Mouse (Mus musculus): Measurements from ENCODE around the gene Foxp1. TPM values are rescaled to one million over a fixed set of nuclear protein-coding genes. Genes with fewer than 3 reads are reported as not detected.
A peak's percentile ranks its signal among the peaks of the same experiment; 100 is the strongest.

The Foxp1 gene
- polyA plus RNA-seq, 1 experiment from 2014 or later = 38.0 TPM

DNA sequence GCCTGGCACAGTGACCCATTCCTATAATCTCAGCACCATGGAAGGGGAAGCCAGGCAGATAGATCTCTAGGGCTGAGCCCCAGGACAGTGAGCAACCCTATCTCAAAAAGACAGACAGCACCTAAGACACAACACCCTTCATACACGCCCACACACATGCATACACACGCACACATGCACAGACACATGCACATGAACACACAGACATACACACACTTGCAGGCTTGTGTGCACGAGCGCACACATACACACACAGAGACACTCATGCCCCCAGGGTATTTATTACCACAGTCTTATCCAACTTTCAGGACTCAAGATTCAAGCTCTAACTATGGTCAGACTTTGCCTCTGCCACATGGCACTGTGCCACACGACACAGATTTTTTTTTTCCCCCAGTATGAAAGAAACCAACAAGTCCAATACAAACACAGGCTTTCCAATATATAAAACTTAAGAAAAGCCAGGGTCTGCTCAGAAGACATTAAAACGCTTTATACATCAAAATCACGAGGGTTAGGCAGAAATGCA, 38.3 kb downstream of the Foxp1 start:
- TF ChIP-seq CTCF (IDR thresholded peaks at IDR 0.05; ENCODE audit: low read depth) = no peak
- ATAC-seq (replicated peaks; ENCODE audit: low FRiP score, low read depth) (no peak), DNase-seq (ENCODE audit: low spot score) (no peak)
- Histone ChIP-seq H3K27me3 (ENCODE audit: insufficient read depth, low read length) (no peaks in the 10 kb centered on the region), H3K4me1 (replicated peaks; ENCODE audit: insufficient read depth, low read length) (peaks cover 5% of the 10 kb centered on the region; the same call in 1 of the 2 replicates), H3K4me2 (ENCODE audit: low read length) (no peak overlapping the region), H3K9ac (ENCODE audit: low read depth, low read length) (no peak overlapping the region), H3K9me3 (replicated peaks; ENCODE audit: low read length) (no peaks in the 10 kb centered on the region), H3K4me3 (replicated peaks; ENCODE audit: low read depth, low read length) (no peak overlapping the region), H3K27ac (no peak overlapping the region), H3K36me3 (ENCODE audit: insufficient read depth, low read length) (no peaks in the 10 kb centered on the region)
- WGBS = 51% methylated on average over 7 of the region's 7 CpGs

DNA sequence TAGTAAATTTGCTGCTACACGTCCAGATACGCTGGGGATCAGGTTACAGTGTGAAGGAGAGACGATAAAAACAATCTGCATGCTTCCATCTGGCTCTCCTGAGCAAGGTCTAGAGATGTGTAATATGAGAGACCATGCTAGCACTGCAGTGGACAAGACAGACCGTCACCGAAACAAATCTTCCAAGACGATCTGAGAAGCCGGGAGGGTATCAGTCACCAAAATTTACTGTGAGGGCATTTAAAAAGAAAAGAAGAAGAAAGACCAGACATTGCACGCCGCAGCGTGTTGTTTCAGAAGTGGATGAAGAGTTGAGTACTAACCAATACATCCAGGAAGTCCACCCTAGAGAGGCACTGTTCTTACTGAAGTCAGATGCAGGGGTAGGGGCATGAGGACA, 39.0 kb downstream of the Foxp1 start:
- no peak overlapping the region for H3K4me3 ChIP-seq (replicated peaks; ENCODE audit: low read depth, low read length)
- ATAC-seq (replicated peaks; ENCODE audit: low FRiP score, low read depth) (no peak), DNase-seq (ENCODE audit: low spot score) (peak; percentile 68)
- no peak overlapping the region for H3K27ac ChIP-seq
- 31% methylated on average over 10 of the region's 10 CpGs for WGBS
- H3K9ac ChIP-seq (ENCODE audit: low read depth, low read length) = no peak overlapping the region
- H3K9me3 ChIP-seq (replicated peaks; ENCODE audit: low read length) = no peaks in the 10 kb centered on the region
- TF ChIP-seq CTCF (IDR thresholded peaks at IDR 0.05; ENCODE audit: low read depth) = no peak
- H3K27me3 ChIP-seq (ENCODE audit: insufficient read depth, low read length) = no peaks in the 10 kb centered on the region
- H3K4me2 ChIP-seq (ENCODE audit: low read length) = 0 out of 2 replicates have a peak overlapping the region, but pooled peaks have one; percentile 4
- H3K36me3 ChIP-seq (ENCODE audit: insufficient read depth, low read length) = no peaks in the 10 kb centered on the region
- H3K4me1 ChIP-seq (replicated peaks; ENCODE audit: insufficient read depth, low read length) = peaks cover 5% of the 10 kb centered on the region; the same call in 1 of the 2 replicates

DNA sequence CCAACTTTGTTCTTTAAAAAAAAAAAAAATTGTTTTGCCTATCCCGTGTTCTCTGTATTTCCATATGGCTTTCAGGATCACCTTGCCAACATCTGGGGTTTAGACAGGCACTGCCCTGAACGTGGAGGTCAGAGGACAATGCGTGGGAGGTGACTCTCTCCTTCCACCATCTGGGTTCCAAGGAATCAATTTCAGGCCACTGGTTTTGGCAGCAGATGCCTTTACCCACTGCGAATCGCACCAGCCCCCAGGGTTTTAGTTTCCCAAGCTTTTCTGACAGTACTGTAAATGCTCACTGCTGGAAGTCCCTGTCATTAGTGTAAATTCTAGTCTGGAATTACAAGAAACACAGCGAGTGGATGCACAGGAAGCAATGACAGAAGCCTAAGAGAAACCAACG, 41.0 kb downstream of the Foxp1 start:
- ATAC-seq (replicated peaks; ENCODE audit: low FRiP score, low read depth) (no peak), DNase-seq (ENCODE audit: low spot score) (peak; percentile 69)
- Histone ChIP-seq H3K36me3 (ENCODE audit: insufficient read depth, low read length) (no peaks in the 10 kb centered on the region), H3K27ac (no peak overlapping the region), H3K4me3 (replicated peaks; ENCODE audit: low read depth, low read length) (no peak overlapping the region), H3K9ac (ENCODE audit: low read depth, low read length) (no peak overlapping the region), H3K4me2 (ENCODE audit: low read length) (no peak overlapping the region), H3K4me1 (replicated peaks; ENCODE audit: insufficient read depth, low read length) (peaks cover 5% of the 10 kb centered on the region; the same call in 1 of the 2 replicates), H3K9me3 (replicated peaks; ENCODE audit: low read length) (no peaks in the 10 kb centered on the region), H3K27me3 (ENCODE audit: insufficient read depth, low read length) (no peaks in the 10 kb centered on the region)
- TF ChIP-seq CTCF (IDR thresholded peaks at IDR 0.05; ENCODE audit: low read depth) = no peak
- 38% methylated on average over 7 of the region's 7 CpGs for WGBS

DNA sequence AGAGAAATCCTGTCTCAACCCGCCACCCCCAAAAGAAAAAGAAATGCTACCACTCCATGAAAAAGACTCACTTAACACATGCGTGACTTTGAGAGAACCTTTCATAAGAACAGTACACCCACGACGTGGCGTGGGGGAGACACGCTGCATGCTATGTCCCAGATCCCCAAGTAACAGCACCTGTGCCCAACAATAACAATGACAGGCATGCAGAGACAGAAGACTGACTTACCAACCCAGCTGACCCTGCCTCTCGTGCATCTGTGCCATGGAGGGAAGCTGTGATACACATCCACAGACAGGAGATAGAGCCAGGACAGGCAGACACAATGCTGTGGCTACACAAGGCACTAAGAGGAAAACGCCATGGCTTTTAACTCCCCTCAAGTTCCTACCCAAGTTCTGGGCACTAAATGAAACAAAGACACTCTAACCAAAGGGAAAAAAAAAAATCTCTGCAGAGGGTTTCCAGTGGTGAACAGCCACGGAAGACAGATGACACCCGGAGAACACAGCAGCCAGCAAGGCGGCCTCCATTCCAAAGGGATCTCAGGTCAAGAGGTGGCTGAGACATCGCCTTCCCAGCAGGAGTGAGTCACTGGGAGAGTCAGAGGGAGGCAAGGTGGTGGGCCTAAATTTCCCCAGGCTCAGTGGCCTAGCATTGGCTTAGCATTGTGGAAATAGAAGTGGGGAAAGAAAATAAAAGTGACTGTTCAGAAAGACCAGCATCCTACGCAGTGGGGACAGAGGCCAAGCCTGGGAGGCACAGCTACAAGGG, 43.5 kb downstream of the Foxp1 start:
- Histone ChIP-seq H3K27ac (no peak overlapping the region), H3K9ac (ENCODE audit: low read depth, low read length) (no peak overlapping the region), H3K4me3 (replicated peaks; ENCODE audit: low read depth, low read length) (no peak overlapping the region), H3K9me3 (replicated peaks; ENCODE audit: low read length) (no peaks in the 10 kb centered on the region), H3K4me1 (replicated peaks; ENCODE audit: insufficient read depth, low read length) (0 out of 2 replicates have a peak, but pooled peaks cover 2% of the 10 kb centered on the region), H3K36me3 (ENCODE audit: insufficient read depth, low read length) (no peaks in the 10 kb centered on the region), H3K27me3 (ENCODE audit: insufficient read depth, low read length) (no peaks in the 10 kb centered on the region), H3K4me2 (ENCODE audit: low read length) (no peak overlapping the region)
- no peak for TF ChIP-seq CTCF (IDR thresholded peaks at IDR 0.05; ENCODE audit: low read depth)
- DNase-seq (ENCODE audit: low spot score) (no peak), ATAC-seq (replicated peaks; ENCODE audit: low FRiP score, low read depth) (no peak)
- 77% methylated on average over 13 of the region's 13 CpGs for WGBS

DNA sequence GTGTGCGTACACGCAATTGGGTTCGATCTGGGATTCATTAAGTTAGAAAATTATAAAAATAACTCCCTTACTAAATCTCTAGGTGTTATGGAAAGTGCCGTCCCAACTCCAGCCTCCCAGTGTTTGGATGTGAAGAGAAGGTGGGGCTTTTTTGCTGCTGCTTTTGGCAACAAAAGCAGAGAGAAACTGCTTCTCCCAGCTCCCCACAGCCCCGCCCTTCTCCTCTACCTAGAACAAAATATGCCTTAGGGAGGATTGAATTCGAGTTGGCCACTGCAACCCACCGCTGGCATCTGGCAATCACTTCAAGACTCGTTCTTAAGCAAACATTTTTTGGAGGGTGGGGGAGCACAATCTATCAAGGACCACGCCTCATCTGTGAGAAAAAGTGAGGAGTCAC, 47.5 kb downstream of the Foxp1 start:
- Histone ChIP-seq H3K27me3 (ENCODE audit: insufficient read depth, low read length) (no peaks in the 10 kb centered on the region), H3K9ac (ENCODE audit: low read depth, low read length) (no peak overlapping the region), H3K9me3 (replicated peaks; ENCODE audit: low read length) (no peaks in the 10 kb centered on the region), H3K4me1 (replicated peaks; ENCODE audit: insufficient read depth, low read length) (0 out of 2 replicates have a peak, but pooled peaks cover 4% of the 10 kb centered on the region), H3K36me3 (ENCODE audit: insufficient read depth, low read length) (no peaks in the 10 kb centered on the region), H3K4me2 (ENCODE audit: low read length) (no peak overlapping the region), H3K27ac (no peak overlapping the region), H3K4me3 (replicated peaks; ENCODE audit: low read depth, low read length) (no peak overlapping the region)
- ATAC-seq (replicated peaks; ENCODE audit: low FRiP score, low read depth) (no peak), DNase-seq (ENCODE audit: low spot score) (no peak)
- WGBS = 72% methylated on average over 9 of the region's 9 CpGs
- no peak for TF ChIP-seq CTCF (IDR thresholded peaks at IDR 0.05; ENCODE audit: low read depth)

DNA sequence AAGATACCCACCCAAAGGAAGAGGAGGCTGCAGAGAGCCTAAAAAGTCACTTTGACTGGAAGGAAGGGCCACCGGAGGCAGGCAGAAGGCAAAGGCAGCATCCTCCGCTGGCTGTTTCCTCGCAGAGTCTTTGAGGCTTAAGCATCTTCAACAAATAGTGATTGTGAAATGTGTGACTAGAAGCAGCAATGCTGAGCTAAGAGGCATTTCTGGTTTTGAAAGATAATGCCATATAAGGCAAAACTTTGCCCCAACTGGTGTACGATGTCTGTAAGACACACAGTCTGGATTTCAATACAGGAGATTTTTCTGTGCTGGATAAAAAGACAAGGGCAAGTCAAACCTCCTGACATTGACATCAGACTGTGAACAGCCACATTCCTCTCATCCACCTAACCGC, 51.6 kb downstream of the Foxp1 start:
- no peak overlapping the region for H3K9ac ChIP-seq (ENCODE audit: low read depth, low read length)
- H3K4me1 ChIP-seq (replicated peaks; ENCODE audit: insufficient read depth, low read length) = peaks cover 17% of the 10 kb centered on the region; the same call in 1 of the 2 replicates
- H3K27me3 ChIP-seq (ENCODE audit: insufficient read depth, low read length) = no peaks in the 10 kb centered on the region
- DNase-seq (ENCODE audit: low spot score) = no peak
- ATAC-seq (replicated peaks; ENCODE audit: low FRiP score, low read depth) = no peak
- H3K9me3 ChIP-seq (replicated peaks; ENCODE audit: low read length) = no peaks in the 10 kb centered on the region
- H3K4me3 ChIP-seq (replicated peaks; ENCODE audit: low read depth, low read length) = no peak overlapping the region
- TF ChIP-seq CTCF (IDR thresholded peaks at IDR 0.05; ENCODE audit: low read depth) = no peak
- no peak overlapping the region for H3K4me2 ChIP-seq (ENCODE audit: low read length)
- 59% methylated on average over 5 of the region's 5 CpGs for WGBS
- H3K27ac ChIP-seq = no peak overlapping the region
- no peaks in the 10 kb centered on the region for H3K36me3 ChIP-seq (ENCODE audit: insufficient read depth, low read length)
